Comparison of ENCODE assay signal across 23 mouse cellular contexts in the genomic region with DNA sequence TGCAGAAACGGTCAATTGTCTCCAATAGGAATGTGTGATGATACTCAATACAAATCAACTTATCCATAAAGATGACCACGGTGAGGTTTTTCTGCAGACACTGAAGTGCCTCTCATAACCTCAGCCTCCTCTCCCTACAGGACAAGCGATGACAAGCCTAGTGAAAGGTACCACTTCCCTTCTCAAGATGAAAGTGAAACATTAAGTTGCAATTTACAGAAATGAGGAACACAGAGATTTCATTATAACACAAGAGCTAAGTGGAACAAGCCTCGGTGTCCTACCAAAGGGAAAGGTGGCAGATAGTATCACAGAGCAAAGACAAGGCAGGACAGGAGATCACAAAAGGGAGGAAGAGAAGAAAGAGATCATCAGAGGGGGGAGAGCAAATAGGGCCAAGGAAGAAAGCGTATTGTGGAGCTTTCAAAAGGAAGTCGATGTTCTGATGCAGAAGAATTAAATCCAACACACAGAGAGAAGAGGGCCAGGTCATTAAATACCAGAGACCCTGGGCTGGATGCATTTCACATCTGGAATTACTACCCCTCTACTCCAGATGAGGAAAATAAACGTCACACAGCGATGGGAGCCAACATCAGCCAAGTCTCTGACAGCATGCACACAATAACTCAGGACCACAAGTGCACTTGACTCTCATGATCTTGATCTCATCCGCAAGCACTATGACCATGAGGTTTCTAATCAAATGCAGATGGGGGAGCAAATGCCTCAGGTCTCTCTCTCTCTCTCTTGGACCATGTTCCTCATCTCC.
DNase-seq lines count a peak whose midpoint lies in the region; ATAC-seq lines count a peak whose summit lies in the region.
"Had no signal": no experiment of that assay in that cellular context is flagged by ENCODE, and none has a peak within 500 bp of the region (broad histone marks: within the 10 kb centered on the region; RNA-seq: fewer than 3 reads in every experiment).

No protein-coding gene starts in this region.

- H3K4me1 ChIP-seq in embryonic facial prominence, embryonic 13.5 days = peaks cover 11% of the 10 kb centered on the region; the same call in 1 of the 2 replicates
- H3K4me1 ChIP-seq in embryonic facial prominence, embryonic 10.5 days = peaks cover 10% of the 10 kb centered on the region
- 0 out of 2 replicates have a peak, but pooled peaks cover 9% of the 10 kb centered on the region for H3K4me1 ChIP-seq in embryonic facial prominence, embryonic 14.5 days (ENCODE audit: control insufficient read depth, insufficient read depth, low read length)
- H3K4me1 ChIP-seq in megakaryocyte, embryonic 14.5 days = peaks cover 39% of the 10 kb centered on the region
- H3K4me1 ChIP-seq: midbrain, embryonic 15.5 days had no signal

- H3K27me3 ChIP-seq in embryonic facial prominence, embryonic 13.5 days = no peaks in the 10 kb centered on the region
- no peaks in the 10 kb centered on the region for H3K27me3 ChIP-seq in embryonic facial prominence, embryonic 10.5 days (replicated peaks; ENCODE audit: low read depth, poor library complexity, severe bottlenecking)
- H3K27me3 ChIP-seq in embryonic facial prominence, embryonic 14.5 days (replicated peaks; ENCODE audit: control insufficient read depth, insufficient read depth, low read length) = no peaks in the 10 kb centered on the region
- H3K27me3 ChIP-seq in megakaryocyte, embryonic 14.5 days (replicated peaks) = no peaks in the 10 kb centered on the region
- H3K27me3 ChIP-seq: midbrain, embryonic 15.5 days; Patski had no signal

- no peaks in the 10 kb centered on the region for H3K36me3 ChIP-seq in embryonic facial prominence, embryonic 13.5 days
- no peaks in the 10 kb centered on the region for H3K36me3 ChIP-seq in embryonic facial prominence, embryonic 10.5 days (replicated peaks)
- no peaks in the 10 kb centered on the region for H3K36me3 ChIP-seq in embryonic facial prominence, embryonic 14.5 days (ENCODE audit: control insufficient read depth, insufficient read depth, low read length)
- no peaks in the 10 kb centered on the region for H3K36me3 ChIP-seq in megakaryocyte, embryonic 14.5 days (replicated peaks; ENCODE audit: low read length)
- H3K36me3 ChIP-seq: midbrain, embryonic 15.5 days had no signal

- H3K4me2 ChIP-seq in embryonic facial prominence, embryonic 13.5 days = no peak overlapping the region
- H3K4me2 ChIP-seq in embryonic facial prominence, embryonic 14.5 days (ENCODE audit: low read depth, low read length) = no peak overlapping the region
- H3K4me2 ChIP-seq: midbrain, embryonic 15.5 days had no signal

- 61% methylated on average over 9 of the region's 9 CpGs for WGBS in embryonic facial prominence, embryonic 13.5 days
- 80% methylated on average over 9 of the region's 9 CpGs for WGBS in embryonic facial prominence, embryonic 10.5 days
- 68% methylated on average over 9 of the region's 9 CpGs for WGBS in embryonic facial prominence, embryonic 14.5 days

- ATAC-seq in embryonic facial prominence, embryonic 13.5 days (ENCODE audit: insufficient number of reproducible peaks, insufficient read depth, low FRiP score, low TSS enrichment, low read depth) = 0 out of 2 replicates have a peak, but pooled peaks have one; percentile 15
- no peak for ATAC-seq in embryonic facial prominence, embryonic 14.5 days (ENCODE audit: low read depth)
- ATAC-seq: forebrain, embryonic 16.5 days; inflammation-experienced regulatory T-cells, adult 6 months; midbrain, embryonic 15.5 days; Patski had no signal

- H3K4me3 ChIP-seq in embryonic facial prominence, embryonic 13.5 days = no peak overlapping the region
- H3K4me3 ChIP-seq in embryonic facial prominence, embryonic 10.5 days = no peak overlapping the region
- H3K4me3 ChIP-seq in embryonic facial prominence, embryonic 14.5 days (ENCODE audit: low read depth, low read length) = no peak overlapping the region
- peak overlapping the region; percentile 35 for H3K4me3 ChIP-seq in megakaryocyte, embryonic 14.5 days (replicated peaks)
- H3K4me3 ChIP-seq: gastrocnemius, adult 2 months; midbrain, embryonic 15.5 days had no signal

- no peak for DNase-seq in embryonic facial prominence, embryonic 10.5 days (ENCODE audit: low spot score)
- DNase-seq in 3T3-L1 (ENCODE audit: low read depth, low spot score) = peak; percentile 17
- peak; percentile 47 for DNase-seq in embryonic facial prominence, embryonic 14.5 days (ENCODE audit: low spot score)
- DNase-seq in kidney, postnatal 25 days = no peak
- no peak for DNase-seq in adrenal gland, postnatal 10 days
- no peak for DNase-seq in gastrocnemius, postnatal 10 days
- DNase-seq: adrenal gland, postnatal 36 days; cerebellum, adult 9-11 months; embryo, embryonic 11 days; gastrocnemius, adult 2 months; heart, postnatal 4 days; kidney, adult 8-10 months; kidney, postnatal 4 days; lung, adult 2 months; lung, postnatal 36 days; thymus, postnatal 14 days had no signal

- no peak overlapping the region for H3K27ac ChIP-seq in embryonic facial prominence, embryonic 13.5 days
- no peak overlapping the region for H3K27ac ChIP-seq in embryonic facial prominence, embryonic 10.5 days (replicated peaks)
- no peak overlapping the region for H3K27ac ChIP-seq in embryonic facial prominence, embryonic 14.5 days (replicated peaks; ENCODE audit: low read depth, low read length)
- H3K27ac ChIP-seq: gastrocnemius, adult 2 months; midbrain, embryonic 15.5 days; stomach, postnatal 0 days had no signal

- H3K9ac ChIP-seq in embryonic facial prominence, embryonic 13.5 days = no peak overlapping the region
- no peak overlapping the region for H3K9ac ChIP-seq in embryonic facial prominence, embryonic 14.5 days (ENCODE audit: low read depth, low read length)
- H3K9ac ChIP-seq: midbrain, embryonic 15.5 days had no signal

- H3K9me3 ChIP-seq in embryonic facial prominence, embryonic 13.5 days = no peaks in the 10 kb centered on the region
- no peaks in the 10 kb centered on the region for H3K9me3 ChIP-seq in embryonic facial prominence, embryonic 10.5 days
- no peaks in the 10 kb centered on the region for H3K9me3 ChIP-seq in embryonic facial prominence, embryonic 14.5 days (ENCODE audit: control insufficient read depth, low read length)
- H3K9me3 ChIP-seq in megakaryocyte, embryonic 14.5 days = no peaks in the 10 kb centered on the region
- H3K9me3 ChIP-seq: midbrain, embryonic 15.5 days had no signal

Comparison
In these comparisons a context has a peak if more than half of its experiments do, and no peak if none do; other contexts are left out.
1. DNase-seq: peak in 3T3-L1 (single experiment) and embryonic facial prominence, embryonic 14.5 days (single experiment); none in embryonic facial prominence, embryonic 10.5 days (single experiment), kidney, postnatal 25 days (0 of 2), adrenal gland, postnatal 10 days (single experiment) and gastrocnemius, postnatal 10 days (single experiment).